ENCODE assay signal across 9 mouse cellular contexts in genomic region chr15:6882180-6882579, GRCm38 (mm10). TPM values are rescaled to one million over a fixed set of nuclear protein-coding genes. Genes with fewer than 3 reads are reported as not detected.
DNase-seq lines count a peak whose midpoint lies in the region; TF ChIP-seq lines count a peak whose summit lies in the region.
"Had no signal": no experiment of that assay in that cellular context is flagged by ENCODE, and none has a peak within 500 bp of the region (broad histone marks: within the 10 kb centered on the region; RNA-seq: fewer than 3 reads in every experiment).

No protein-coding gene starts in this region.

- DNase-seq in left cerebral cortex, adult 11 months (ENCODE audit: low spot score), result peak; percentile 24
- no peak for DNase-seq in left cerebral cortex, adult 8-10 months (ENCODE audit: low spot score in 2 of 2)
- DNase-seq in NIH3T3 (ENCODE audit: low read depth), result peak; percentile 75
- peak; percentile 30 to 43 for DNase-seq in left cerebral cortex, adult 2 months (ENCODE audit: extremely low spot score in 1 of 2, low spot score in 2 of 2)
- DNase-seq in urinary bladder, postnatal 10 days (ENCODE audit: low spot score), result no peak

- no peak overlapping the region for H3K4me3 ChIP-seq in brown adipose tissue, adult 24 weeks (ENCODE audit: insufficient read depth, low read depth, low read length)
- H3K4me3 ChIP-seq in left cerebral cortex, adult 2 months, result no peak overlapping the region
- H3K4me3 ChIP-seq in small intestine, adult 2 months (ENCODE audit: low read depth, low read length), result no peak overlapping the region
- H3K4me3 ChIP-seq: erythroblast, embryonic 14.5 days had no signal

- whole genome bisulfite sequencing in small intestine, adult 2 months, result 27% methylated on average over 7 of the region's 7 CpGs

- H3K27me3 ChIP-seq in small intestine, adult 2 months (ENCODE audit: control insufficient read depth, insufficient read depth, low read length), result no peaks in the 10 kb centered on the region; the same call in 1 of the 2 replicates

- intact Hi-C loops in left cerebral cortex, adult 2 months (cut with DNase I), result loop anchor here (1.0 to 5.0 kb wide), 3 partner anchors 42 to 344 kb away; no protein-coding TSS in a partner anchor

- 0 out of 2 replicates have a peak overlapping the region, but pooled peaks have one; percentile 26 for H3K27ac ChIP-seq in brown adipose tissue, adult 24 weeks (replicated peaks; ENCODE audit: low read depth, low read length)
- H3K27ac ChIP-seq in left cerebral cortex, adult 2 months, result no peak overlapping the region
- no peak overlapping the region for H3K27ac ChIP-seq in small intestine, adult 2 months (ENCODE audit: insufficient read depth, low read depth, low read length)
- H3K27ac ChIP-seq: macrophage had no signal

- no peak for TF ChIP-seq POLR2A in small intestine, adult 2 months (IDR thresholded peaks at IDR 0.05; ENCODE audit: low read depth, low read length)

- no peaks in the 10 kb centered on the region; the same call in 1 of the 2 replicates for H3K4me1 ChIP-seq in brown adipose tissue, adult 24 weeks (ENCODE audit: control insufficient read depth, insufficient read depth, insufficient read length, low read length)
- H3K4me1 ChIP-seq in small intestine, adult 2 months (ENCODE audit: control insufficient read depth, insufficient read depth, insufficient read length, low read length), result peaks cover 3% of the 10 kb centered on the region; the same call in 1 of the 2 replicates

- peak; percentile 73 for TF ChIP-seq CTCF in left cerebral cortex, adult 2 months (IDR thresholded peaks at IDR 0.05)
- peak; percentile 33; the same call in 1 of the 2 replicates for TF ChIP-seq CTCF in small intestine, adult 2 months (IDR thresholded peaks at IDR 0.05; ENCODE audit: extremely low read depth, insufficient read length, insufficient replicate concordance, low read depth, low read length)

- no peaks in the 10 kb centered on the region for H3K36me3 ChIP-seq in small intestine, adult 2 months (ENCODE audit: control insufficient read depth, insufficient read depth, low read length)

RNA-seq across cellular contexts. Expression of gene Osmr, which starts 7.4 kb away (rescaled TPM):
- total RNA-seq in left cerebral cortex, adult 8-10 months (2022), result 1 to 10 TPM; 1.7 to 8.3 (median 3.9) TPM
- polyA plus RNA-seq in brown adipose tissue, adult 24 weeks (2012; ENCODE audit: insufficient read depth, insufficient read length, missing spikeins), result 3.4 and 3.7 TPM in 2 replicates
- total RNA-seq in left cerebral cortex, adult 2 months (2021), result 1 to 10 TPM; 2.5 to 3.4 TPM
- 1.2 and 1.9 TPM in 2 replicates for polyA plus RNA-seq in small intestine, adult 2 months (2012; rRNA removed)
- polyA plus RNA-seq: erythroblast, embryonic 14.5 days; macrophage had no signal

Comparison
In these comparisons a context has a peak if more than half of its experiments do, and no peak if none do; other contexts are left out.
1. DNase-seq: peak in left cerebral cortex, adult 11 months (single experiment), NIH3T3 (single experiment) and left cerebral cortex, adult 2 months (2 of 2); none in left cerebral cortex, adult 8-10 months (0 of 2) and urinary bladder, postnatal 10 days (single experiment).